Mouse (Mus musculus) retina, postnatal 1 day (tissue): Measurements from ENCODE around the gene Pigz.

Experiments used
- DNase-seq: peaks from one replicate; pipeline ENCODE4 v3.0.0-alpha.2; 2012

Gene Pigz

DNA sequence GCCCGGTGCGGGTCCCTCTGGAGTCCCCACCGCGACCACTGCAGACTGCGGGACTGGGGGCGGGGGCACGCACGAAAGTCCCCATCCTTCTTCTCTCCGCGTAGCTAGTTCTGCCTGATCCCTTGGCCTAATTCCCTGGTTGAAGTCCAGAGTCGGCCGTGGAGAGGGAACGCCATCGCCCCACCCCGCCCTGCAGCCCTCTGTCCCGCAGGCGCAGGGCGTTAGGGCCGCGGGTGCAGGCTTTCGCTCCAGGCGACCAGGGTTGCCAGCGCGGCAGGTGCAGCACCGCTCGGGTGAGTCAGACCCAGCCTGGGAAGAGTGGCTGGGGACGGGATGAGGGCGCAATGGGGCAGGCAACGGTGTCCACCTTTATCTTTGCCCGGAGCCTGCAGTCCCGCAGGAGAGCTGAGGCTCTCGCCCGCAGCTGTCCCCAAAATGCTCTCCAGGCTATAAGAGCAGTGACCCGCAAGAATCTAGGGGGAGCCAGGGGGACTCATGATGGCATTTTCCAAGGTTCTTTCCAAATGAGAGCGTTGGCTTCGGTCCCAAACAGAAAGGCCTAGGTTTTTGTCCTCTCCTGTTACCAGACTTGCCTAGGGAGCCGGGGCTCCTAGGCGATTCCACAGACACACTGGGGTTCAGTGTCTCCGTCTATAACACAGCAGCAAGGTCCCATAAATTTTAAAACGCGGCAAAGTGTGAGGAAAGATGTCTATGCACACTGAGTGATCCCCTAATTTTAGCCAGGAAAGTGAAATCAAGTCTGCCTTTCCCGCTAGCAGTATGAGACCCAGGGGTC is at the start of gene Pigz:
Pigz (plus strand) TSS at position 101 of the 799 bp plus-strand sequence.
- DNase-seq = peak; percentile 81

DNA sequence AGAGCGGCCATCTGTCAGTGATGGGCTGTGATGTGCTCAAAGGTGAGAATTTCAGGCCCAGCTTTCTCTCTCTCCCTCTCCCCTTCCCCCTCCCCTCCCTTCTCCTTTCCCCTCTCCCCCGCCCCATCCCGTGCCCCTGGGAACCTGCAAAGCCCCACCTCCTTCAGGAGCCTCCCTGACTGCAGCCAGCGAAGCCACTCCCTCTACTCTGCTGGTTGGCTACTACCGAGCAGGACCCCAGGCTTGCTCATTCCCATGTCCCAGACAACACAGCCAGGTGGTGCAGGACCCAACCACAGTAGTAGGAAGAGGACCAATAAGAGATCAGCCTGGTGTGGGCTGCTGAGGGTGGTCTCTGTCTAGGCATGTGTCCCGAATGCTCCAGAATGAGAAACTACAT is 49.7 kb upstream of the Pigz start:
- DNase-seq = peak; percentile 61

DNA sequence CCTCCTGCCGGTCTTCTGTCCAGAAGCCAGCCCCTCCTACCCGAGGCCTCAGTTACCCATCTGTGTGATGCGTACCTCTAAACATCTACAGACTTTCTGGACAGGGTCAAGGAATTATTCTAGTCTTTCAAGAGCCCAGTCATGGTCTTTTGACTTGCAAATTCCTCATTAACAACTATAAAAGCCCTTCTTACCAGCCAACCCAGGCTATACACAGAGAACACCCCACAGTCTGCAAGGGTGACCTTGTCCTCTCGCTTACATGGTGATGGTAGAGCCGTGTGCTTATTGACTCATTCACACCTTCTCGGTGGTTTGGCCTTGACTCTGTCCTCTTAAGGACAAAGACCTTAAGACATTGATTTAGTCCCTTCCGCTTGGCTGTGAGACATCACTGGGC is 42.7 kb upstream of the Pigz start:
- DNase-seq = no peak

DNA sequence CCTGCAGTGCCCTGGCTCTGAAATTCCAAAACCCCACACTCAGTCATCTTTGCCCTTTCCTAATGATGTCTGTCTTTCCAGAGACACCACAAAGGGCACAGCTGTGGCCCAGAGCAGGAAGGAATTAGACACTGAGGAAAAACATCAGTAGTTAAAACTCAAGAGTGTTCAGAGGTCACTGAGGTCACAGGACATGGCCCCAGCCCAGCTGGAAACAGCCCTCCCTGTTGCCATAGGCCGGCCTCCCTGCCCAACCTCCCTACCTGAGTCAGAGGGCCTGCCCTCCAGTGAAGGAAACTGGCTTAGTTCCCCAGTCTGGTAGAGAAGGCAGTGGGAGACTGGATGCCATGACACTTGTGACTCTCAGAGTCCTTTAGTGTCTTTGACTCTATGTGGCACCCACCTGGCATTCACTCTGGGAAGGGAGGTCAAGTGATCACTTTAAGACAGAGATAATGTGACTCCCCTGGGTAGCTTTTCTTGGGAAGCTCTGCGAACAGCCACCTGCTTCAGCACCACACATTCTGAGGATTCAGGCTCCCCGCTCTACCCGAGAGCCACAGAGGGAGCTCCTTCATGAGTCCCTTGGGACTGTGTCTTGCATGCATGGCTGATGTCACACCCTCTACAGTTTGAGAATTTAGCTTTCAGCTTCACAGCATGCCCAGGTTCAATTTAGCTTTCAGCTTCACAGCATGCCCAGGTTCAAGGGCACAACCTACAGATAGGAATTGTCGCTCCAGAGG is 40.1 kb upstream of the Pigz start:
- DNase-seq = no peak

DNA sequence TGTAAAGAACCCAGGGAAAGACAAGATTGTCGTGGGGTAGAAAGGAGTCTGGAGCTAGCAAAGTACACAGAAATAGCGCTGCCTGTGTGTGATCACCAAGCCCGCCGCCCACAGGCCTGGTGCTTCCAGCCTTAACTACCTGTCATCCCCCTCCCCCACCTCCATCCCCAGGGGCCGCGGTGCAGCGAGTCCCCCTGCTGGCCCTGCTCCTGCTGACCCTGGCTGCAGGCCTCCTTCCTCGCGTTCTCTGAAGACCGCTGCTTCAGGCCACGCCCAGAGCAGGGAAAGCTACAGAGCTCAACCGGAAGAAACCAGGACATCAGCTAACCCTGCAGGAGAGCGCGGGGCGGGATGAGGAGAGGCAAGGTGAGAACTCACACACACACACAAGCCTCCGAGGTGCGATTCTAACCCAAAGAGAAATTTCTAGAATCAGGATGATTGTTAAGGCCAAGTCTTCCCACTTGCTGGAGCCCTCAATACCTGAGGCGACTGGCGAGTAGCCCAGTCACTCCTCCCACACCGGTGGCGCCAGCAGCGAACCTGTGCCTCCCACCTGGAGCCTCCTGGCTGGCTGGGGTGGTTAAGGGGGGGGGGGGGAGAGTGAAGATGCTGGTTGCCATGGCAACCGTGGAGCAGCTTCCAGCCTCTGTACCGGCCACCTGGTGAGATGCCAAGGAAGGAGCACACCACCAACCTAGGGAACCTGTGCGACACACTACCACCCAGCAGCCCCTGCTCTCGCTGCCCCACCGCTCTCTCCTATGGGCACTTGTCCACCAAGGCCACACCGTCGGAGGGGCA is 36.5 kb upstream of the Pigz start:
- peak; percentile 83 for DNase-seq

DNA sequence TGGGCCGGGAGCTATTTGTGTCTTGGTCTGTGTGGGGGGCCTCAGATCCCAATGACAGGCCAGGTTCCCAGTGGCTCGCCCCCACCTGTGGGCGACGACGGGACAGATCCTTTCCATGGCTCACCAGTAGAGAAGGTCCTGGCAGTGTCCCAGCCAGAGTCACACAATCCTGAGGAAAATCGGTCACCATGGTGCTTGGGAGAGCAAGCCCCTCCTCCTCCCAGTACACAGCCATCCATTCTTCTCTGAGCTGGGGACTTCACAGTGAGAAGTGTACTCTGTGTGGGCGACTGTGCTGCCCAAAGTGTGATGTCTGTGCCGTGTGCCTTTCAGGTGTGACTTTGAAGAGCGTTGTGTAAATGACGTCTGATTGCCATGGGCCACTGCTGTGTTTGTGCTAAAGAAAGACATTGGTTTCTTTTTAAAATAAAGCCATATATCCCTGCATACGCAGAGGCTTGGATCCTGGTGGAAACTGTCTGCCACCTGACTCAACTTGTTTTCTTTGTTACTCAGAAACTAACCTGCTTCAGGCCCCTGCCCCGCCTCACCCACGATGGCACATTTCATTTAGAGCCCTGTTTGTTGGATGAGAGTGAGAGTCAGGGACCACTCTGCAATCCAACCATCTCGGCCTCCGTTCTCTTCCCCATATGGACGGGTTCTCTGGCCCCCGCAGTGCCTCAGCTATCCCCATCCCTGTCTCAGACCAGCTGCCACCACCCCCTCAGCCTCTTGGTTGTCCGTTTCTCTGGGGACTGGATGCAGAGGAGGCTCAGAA is 34.9 kb upstream of the Pigz start:
- peak; percentile 75 for DNase-seq

DNA sequence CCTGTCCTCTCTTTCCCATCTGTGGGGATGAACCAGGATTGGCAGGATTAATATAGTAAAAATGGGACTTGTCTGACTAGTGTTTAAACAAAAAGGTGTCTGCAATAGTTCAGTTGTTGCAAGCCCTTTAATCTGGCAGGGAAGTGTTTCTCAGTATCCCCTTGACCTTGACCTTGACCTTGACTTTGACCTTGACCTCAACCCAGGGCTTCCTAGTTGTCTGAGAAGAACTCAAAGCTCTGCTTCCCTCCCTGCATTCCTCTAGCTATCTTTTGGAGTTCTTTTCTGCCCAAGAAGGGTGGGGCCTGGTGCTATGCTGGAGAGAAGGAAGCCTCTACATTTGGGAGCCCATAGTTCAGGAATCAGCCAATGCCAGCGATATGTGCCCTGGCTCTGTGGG is 31.8 kb upstream of the Pigz start:
- no peak for DNase-seq

DNA sequence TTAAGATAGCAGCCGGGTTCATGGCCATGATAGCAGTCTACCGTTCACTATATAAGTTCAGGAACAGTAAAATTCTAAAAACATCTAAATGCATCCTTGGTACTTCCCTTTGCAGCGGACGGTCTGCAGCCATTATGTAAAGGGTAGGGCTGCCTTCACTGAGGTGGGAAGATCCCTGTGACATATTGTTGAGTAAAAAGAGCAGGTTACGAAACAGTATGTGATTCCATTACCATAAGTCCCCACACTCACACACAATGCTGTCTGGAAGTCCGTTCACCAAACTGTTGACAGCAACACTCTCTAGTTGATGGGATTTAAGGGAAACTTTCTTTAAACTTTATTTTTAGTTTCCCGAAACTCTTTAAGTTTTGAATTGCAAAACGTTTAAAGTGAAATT is 30.4 kb upstream of the Pigz start:
- no peak for DNase-seq

DNA sequence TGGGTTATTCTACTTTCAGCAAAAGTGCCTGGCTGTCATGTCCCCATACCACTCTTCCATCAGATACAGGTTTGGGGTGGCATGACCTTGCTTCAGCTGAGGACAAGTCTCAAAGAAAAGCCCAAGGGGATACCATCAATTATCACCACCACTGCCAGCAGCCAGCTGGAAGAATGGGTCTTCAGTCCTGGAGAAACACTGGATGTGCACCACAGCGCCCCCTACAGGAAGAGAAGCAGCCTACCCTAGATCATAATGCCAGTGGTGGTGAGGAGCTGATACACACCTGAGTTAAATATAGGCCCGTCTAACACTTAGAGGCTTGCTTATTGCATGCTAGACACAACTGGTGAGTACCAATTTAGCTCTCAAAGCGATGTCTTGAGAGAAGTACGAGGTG is 28.3 kb upstream of the Pigz start:
- DNase-seq = no peak

DNA sequence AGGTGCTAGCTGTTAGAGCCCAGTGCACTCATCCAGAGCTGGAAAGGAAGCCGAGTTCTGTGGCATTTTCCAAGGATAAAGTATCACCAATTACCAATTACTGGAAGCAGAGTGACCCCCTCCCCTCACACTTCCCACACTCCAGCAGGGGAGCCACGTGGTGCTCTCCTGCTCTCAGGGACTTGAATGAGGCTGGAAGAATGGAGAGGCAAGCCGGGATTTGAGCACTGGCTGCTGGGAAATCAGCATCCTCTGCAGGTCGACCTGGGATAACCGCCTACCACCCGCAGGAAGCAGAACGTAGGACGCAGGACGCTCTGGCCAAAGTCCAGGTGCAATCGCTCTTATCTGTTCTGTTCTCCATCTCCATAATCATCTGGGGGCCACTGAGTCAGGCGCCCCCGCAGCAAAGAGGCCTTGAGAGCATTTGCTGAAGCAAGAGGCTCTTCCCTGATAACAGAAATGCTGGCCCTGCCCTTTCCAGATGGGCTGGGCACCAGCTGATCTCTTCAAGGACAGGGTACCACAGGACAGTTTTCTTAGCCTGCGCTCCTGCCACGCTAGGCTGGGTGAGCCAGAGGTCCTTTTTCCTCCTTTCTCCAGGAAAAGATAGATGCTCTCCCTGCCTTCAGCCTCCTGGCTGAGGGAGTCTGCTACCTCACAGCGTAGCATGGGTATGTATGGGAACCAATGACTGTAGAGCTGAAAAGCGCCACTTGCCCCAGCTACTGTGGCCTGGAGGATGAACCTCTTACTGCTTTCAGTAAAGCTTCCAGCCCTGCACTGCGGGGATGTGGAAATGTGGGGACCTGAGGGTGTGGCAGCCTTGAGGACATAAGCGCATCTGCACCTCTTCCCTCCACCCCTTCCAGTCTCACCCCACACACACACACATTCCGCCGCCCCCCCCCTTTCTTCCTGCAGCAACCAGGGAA is 27.5 kb upstream of the Pigz start:
- peak; percentile 38 for DNase-seq

DNA sequence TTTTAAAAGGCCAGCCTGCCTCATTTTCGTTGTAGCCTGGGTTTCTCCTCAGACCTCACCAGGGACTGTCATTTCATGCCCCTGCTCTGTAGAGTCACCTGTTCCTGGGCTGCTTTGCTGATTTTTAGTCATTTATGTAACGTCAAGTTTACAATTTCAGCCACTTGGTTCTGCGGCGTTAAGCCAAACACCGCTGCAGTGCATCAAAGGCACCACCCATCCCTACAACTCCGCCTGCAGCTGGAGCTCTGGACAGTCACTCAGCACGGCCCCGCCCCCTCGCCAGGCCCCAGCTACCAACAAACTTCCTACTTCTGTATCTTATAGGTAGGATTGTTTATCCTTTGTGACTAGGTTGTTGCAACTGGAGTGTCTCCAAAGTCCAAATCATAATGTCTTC is 26.8 kb upstream of the Pigz start:
- DNase-seq = no peak

DNA sequence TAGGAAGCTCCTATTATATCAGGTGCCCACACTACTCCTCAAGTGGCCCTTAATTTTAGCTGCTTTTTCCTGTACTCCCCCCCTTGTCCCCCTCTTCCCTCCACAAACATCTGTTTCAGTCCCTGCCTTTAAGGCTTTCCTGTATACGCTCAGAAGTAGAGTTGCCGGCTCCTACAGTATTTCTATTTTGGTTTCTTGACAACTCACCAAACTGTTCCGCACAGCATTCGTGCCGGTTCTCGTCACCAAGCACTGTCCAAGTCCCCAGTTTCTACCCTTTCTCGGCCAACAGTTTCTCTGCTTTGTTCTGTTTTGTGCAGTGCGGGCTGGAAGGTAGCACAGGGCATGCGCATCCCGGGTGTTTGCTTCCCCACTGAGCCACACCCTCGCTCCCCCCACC is 24.7 kb upstream of the Pigz start:
- DNase-seq = no peak

DNA sequence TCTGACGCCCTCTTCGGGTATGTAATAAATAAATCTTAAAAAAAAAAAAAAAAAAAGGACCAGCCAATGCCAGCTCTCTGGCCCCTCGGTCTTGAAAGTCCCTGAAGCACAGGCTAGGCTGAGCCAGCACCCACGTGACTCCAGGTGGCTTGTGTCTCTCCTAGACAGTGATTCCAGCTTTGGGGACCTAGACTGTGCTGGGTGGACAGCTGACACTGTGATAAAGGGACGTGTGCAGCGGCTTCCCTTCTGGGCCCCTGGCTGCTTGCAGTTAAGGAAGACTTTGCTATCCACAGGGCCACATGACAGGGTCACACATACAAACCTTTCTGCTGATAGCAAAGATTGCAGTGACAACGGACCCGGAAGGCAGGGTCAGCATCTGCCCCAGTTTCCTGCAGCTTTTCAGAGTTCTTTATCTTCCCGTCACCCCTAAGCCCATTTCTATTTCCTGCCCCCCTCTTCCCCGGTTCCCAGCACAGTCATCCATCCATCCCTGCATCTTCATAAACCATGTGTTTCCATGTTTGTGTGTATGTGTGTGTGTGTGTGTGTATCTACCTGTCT is 23.3 kb upstream of the Pigz start:
- no peak for DNase-seq

DNA sequence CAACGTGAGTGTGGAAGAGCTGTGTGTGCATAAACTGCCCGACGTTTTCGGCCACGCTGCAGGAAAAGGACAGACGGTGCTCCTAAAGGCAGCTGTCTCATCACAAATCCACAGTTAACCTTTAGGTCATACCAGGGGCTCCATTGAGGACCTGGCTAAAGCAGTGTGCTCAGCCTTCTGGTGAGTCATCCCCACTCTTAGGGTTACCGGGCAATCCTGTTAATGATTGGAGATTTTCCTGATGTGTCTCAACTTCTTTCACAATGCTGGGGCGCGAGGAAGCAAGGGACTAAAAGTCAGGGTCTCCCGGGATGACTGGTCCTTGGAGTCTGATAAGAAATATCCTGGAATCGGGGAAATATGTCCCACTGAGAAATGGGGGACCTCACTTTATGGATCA is 15.9 kb upstream of the Pigz start:
- DNase-seq = no peak

DNA sequence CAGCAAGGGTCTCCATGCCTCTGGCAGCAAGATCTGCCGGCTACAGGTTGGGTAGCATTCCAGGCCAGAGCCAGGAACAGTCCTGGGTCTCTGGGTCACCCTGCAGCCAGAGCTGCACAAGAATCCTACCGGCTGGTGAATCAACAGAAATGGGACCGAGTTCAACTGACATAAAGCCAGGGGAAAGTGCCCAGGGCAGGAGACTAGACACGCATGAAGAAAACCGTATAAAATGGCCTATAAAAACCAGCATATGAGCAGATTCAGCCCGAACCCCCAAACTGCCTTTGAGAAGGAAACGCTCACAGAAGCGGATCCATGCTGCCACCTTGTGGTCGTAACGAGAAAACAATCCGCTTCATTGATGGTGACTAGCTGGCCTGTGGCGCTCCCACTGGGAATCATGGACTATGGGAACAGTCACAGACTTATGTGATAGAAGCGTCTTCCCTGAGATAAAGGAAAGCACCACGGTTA is 15.4 kb upstream of the Pigz start:
- DNase-seq = peak; percentile 91

DNA sequence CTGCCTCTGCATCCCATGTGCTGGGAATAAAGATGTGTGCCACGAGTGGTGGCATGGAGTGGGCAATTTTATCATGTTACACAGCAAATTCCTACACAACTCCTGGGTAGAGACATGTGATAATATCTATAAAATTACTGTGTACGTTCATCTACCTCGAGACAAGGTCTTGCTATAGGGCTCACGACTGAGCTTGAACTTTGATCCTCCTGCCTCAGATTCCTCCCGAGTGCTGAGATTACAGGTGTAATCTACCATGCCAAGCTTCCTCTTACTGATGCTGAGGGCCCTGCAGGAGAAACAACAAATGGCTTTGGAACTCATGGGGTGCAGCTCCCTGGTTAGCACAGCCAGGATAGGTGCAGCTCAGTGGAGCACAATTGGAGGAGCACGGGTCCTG is 9.3 kb upstream of the Pigz start:
- no peak for DNase-seq

DNA sequence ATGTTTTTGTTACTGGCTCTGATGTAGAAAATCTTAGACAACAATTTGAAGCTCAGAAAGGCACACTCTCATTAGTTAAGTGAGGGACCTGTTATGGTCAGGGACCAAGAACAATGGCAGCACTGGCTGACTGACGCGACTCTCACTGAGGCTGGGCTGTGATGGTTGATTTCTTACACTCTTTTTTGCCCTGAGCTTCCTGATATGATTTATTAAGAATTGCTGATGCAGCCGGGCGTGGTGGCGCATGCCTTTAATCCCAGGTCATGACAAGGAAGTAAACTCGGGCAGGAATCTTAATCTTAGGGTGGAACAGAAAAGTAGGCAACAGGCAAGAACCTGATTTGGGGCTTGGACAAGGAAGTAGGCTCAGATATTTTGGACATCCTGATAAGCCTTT is 7.6 kb upstream of the Pigz start:
- no peak for DNase-seq

DNA sequence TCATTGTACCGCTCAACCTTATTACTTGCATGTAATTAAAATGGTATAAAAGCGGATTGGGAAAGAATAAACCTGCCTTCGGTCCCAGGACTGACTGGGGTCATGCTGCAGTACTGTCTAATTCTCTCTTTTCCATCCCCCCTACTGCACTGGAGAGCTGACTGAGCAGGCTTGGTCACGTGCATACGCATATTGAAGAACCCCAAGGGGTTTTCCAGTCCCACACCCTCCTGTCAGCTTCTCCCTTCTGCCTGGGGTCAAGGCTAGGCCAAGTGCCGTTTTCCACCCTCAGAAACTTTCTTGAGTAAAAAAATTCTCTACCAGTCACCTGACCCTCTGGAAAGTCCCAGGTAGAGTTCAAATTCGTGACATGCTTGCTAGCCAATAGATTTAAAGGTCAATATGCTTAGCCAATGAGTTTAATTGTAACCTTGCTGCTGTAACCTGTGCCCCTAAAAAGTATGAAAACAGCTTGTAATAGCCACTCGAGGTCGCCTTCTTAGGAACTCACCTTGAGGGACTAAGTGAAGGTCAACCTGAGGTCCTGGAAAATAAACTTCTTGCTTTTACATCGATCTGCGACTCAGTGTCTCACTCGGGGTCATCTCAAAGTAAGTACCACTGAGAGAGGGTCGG is 7.0 kb upstream of the Pigz start:
- DNase-seq = no peak

DNA sequence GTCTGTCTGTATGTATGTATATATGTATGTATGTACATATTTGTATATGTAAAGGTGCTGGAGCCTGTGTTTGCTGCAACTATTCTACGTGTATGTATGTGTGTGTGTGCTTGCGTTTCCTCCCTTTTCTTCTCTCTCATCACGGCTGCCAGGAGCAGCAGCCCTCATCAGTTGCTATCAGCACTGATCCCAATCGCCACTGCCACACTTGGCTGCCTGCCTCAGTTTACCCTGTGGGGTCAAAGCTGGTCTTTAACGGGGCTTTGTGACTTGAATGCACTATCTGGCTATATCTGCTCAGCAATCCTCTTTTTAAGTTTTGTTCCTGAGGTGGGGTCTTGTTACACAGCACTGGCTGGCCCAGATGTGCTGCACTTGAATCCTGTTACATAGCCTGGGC is 6.2 kb upstream of the Pigz start:
- no peak for DNase-seq

DNA sequence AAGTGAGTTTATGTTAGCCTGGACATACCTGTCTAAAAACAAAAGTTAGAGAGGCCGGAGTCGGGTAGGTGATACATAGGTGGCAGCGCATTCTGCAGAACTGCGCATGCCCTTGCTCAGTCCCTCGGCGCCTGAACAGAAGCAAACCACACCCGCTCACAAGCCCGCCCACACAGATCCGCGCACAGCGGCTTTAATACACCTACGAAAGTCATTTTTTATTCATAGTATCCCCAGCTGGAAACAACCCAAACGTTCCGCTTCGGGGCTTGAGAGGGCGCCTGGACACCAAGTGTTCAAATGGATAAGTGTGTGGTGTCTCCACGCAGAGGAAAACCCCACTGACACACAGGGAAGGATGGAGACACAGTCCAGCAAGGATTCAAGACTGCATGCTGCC is 2.3 kb upstream of the Pigz start:
- DNase-seq = no peak

DNA sequence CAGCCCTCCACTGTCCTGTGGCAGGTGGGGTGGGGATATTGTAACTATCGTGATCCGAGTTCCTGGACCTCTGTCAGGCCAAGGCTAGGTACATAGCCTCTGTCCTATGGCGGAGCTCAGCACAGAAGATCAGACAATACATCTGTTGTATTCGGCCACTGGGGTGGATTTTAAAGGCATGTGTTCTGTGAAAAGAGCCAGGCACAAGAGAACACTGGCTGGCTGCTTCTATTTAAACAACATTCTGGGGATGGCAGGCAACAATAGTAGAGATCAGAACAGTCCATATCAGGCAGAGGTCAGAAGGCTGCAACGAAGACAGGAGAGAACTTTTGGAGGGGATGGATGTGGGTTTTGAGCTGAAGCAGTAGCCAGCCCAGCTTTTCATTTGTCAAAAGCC is 1.4 kb upstream of the Pigz start:
- peak; percentile 79 for DNase-seq
